Mouse (Mus musculus) liver, adult 2 months (tissue): ENCODE results near the gene Pola2. TPM values are rescaled to one million over a fixed set of nuclear protein-coding genes. Genes with fewer than 3 reads are reported as not detected.
A peak's percentile ranks its signal among the peaks of the same experiment; 100 is the strongest.

Experiments
- DNase-seq: peaks from one replicate; pipeline ENCODE4 v3.0.0-alpha.2; 2011; ENCODE audit warnings: low read depth, low spot score; ENCODE audit errors: extremely low read depth
- H3K27ac ChIP-seq: fragments of 200-500 bp; replicated peaks from 2 replicates; pipeline ENCODE4 v1.5.1; 2012; ENCODE audit warnings: low read depth, mild to moderate bottlenecking, control low read depth, inconsistent platforms, low read length; ENCODE audit not compliant: insufficient read depth
- H3K27me3 ChIP-seq: fragments of 200-500 bp; 2 replicates; pipeline ENCODE4 v1.6.1; 2012; ENCODE audit warnings: mild to moderate bottlenecking, moderate library complexity, low read length, inconsistent platforms; ENCODE audit not compliant: control insufficient read depth, insufficient read depth
- H3K36me3 ChIP-seq: fragments of 200-500 bp; 2 replicates; pipeline ENCODE4 v1.6.1; 2012; ENCODE audit warnings: low read length, inconsistent platforms; ENCODE audit not compliant: control insufficient read depth, insufficient read depth
- H3K4me1 ChIP-seq: fragments of 200-500 bp; 2 replicates; pipeline ENCODE4 v1.6.1; 2011; ENCODE audit warnings: low read length; ENCODE audit not compliant: control insufficient read depth, insufficient read depth
- H3K4me3 ChIP-seq: fragments of 200-500 bp; 2 replicates; pipeline ENCODE4 v1.5.1; 2011; ENCODE audit warnings: low read depth, mild to moderate bottlenecking, control low read depth, low read length, moderate library complexity; ENCODE audit not compliant: insufficient read depth
- H3K79me2 ChIP-seq: fragments of 200-500 bp; 2 replicates; pipeline ENCODE4 v1.6.1; 2012; ENCODE audit warnings: inconsistent platforms, mild to moderate bottlenecking, low read length, moderate library complexity; ENCODE audit not compliant: control insufficient read depth, insufficient read depth
- H3K9ac ChIP-seq: fragments of 200-500 bp; 2 replicates; pipeline ENCODE4 v1.6.1; 2012; ENCODE audit warnings: low read depth, mild to moderate bottlenecking, control low read depth, inconsistent platforms, low read length
- CTCF ChIP-seq: fragments of 200-500 bp; IDR thresholded peaks from 2 replicates; pipeline ENCODE4 v1.5.1; 2011; ENCODE audit warnings: low read depth, low read length, control low read depth
- POLR2A ChIP-seq: fragments of 200-500 bp; IDR thresholded peaks from 2 replicates; pipeline ENCODE4 v1.6.1; 2011; ENCODE audit warnings: low read length, control low read depth; ENCODE audit not compliant: insufficient read depth; ENCODE audit errors: extremely low read depth
- WGBS: fragments of 180-500 bp; shearing (Covaris S2); methylation state at CpG from one replicate; pipeline ENCODE4 v1.1.7; 2018; 5-methylcytosine and 5-hydroxymethylcytosine counted together
- polyA plus RNA-seq: library from polyadenylated mRNA; depleted of rRNA; stranded (reverse); fragments of >200 nt; gene quantifications from 2 replicates; pipeline ENCODE4 v1.2.3, GENCODE M21; 2012
- total RNA-seq: library from RNA; depleted of rRNA; stranded (reverse); fragments of >200 nt; gene quantifications from 2 replicates; pipeline ENCODE4 v1.2.3, GENCODE M21; 2014

The Pola2 gene
- total and polyA plus RNA-seq, 2 experiments = 6.7 to 14.3 TPM

DNA sequence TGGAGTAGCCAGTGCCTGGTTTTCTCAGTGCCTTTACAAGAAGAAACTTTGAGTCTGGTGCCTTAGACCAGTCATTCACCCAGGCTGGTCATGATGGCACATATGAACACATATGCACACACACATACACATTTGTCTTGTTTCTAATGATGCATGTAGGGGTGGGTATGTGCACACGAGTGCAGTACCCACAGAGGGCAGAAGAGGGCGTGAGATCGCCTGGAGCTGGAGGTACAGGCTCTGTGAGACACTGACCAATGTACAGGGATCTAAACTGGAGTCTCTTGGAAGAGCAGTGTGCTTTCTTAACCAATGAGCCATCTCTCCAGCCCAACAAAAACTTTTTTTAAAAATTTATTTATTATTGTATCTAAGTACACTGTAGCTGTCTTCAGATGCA lies 34.2 kb upstream of the Pola2 start:
- Histone ChIP-seq H3K27ac (no peak overlapping the region), H3K36me3 (peaks cover 3% of the 10 kb centered on the region; the same call in 1 of the 2 replicates), H3K27me3 (no peaks in the 10 kb centered on the region), H3K9ac (no peak overlapping the region), H3K4me3 (no peak overlapping the region), H3K79me2 (no peaks in the 10 kb centered on the region), H3K4me1 (no peaks in the 10 kb centered on the region)
- WGBS = 87% methylated on average over 3 of the region's 3 CpGs
- DNase-seq = no peak
- peak; percentile 58 for TF ChIP-seq CTCF
- TF ChIP-seq POLR2A = no peak

DNA sequence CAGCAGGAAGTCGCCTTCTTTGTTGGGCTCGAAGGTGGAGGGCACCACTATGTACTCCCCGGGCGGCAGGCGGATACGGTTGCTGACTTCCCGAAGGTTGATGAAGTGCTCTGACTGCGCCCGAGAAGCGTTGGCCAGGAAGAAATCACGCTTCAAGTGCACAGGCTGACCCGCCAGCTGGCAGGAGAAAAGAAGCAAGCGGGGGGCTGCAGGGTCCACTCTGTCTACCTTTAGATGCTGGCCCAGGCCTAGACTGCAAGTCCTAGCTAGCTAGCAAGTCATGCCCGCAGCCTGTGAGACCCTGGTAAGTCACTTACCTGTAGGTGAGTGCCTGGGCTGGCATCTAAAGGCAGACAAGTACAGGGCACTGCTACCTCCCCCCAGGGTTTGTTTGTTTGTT lies 30.7 kb upstream of the Pola2 start:
- TF ChIP-seq POLR2A (no peak), CTCF (no peak)
- Histone ChIP-seq H3K36me3 (peaks cover 3% of the 10 kb centered on the region; the same call in 1 of the 2 replicates), H3K9ac (no peak overlapping the region), H3K27me3 (no peaks in the 10 kb centered on the region), H3K79me2 (no peaks in the 10 kb centered on the region), H3K4me1 (no peaks in the 10 kb centered on the region), H3K27ac (no peak overlapping the region), H3K4me3 (no peak overlapping the region)
- DNase-seq = no peak
- 96% methylated on average over 14 of the region's 14 CpGs for WGBS

DNA sequence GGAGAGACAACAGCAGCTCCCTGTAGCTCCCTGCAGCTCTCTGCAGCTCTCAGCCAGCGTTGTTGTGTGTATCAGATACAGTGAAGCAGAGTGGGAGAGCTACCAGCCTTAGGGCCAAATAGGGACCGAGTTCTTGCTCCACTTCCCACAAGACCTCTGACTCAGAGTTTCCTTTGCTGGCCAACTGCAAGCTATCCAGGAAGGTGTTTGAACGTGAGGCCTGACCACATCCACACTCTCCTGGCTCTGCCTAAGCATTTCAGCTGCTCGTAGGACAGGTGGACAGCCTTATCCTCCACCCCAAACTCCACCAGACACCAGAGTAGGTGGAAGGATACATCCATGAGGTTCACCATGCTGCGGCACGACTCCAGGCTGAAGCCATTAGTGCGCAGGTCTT lies 28.0 kb upstream of the Pola2 start:
- no peaks in the 10 kb centered on the region for H3K27me3 ChIP-seq

DNA sequence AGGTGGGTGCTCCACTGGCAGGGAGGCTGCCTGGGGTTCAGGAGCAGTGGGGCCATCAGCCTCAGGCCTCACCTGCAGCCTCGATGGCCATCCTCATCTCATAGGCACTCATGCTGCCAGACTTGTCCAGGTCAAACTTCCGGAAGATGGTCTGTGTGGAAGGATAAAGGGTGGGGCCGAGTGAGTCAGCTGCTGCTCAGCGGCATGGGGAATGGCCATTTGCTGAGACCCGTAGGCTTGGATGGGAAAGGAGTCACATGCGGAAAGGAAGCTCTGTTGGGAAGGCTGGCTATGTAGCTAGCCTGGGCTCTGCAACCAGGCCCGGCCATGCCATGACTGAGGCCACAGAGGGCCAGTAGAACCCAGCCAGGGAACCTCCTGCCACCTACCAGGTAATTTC lies 27.5 kb upstream of the Pola2 start:
- no peak overlapping the region for H3K4me3 ChIP-seq
- H3K79me2 ChIP-seq = no peaks in the 10 kb centered on the region
- 92% methylated on average over 7 of the region's 7 CpGs for WGBS
- TF ChIP-seq CTCF = no peak
- no peak for TF ChIP-seq POLR2A
- no peak overlapping the region for H3K27ac ChIP-seq
- peaks cover 3% of the 10 kb centered on the region; the same call in 1 of the 2 replicates for H3K36me3 ChIP-seq
- no peak for DNase-seq
- H3K4me1 ChIP-seq = 0 out of 2 replicates have a peak, but pooled peaks cover 2% of the 10 kb centered on the region
- H3K27me3 ChIP-seq = no peaks in the 10 kb centered on the region
- H3K9ac ChIP-seq = no peak overlapping the region

More for the DNA sequence above, 28.0 kb upstream of the Pola2 start:
- no peak overlapping the region for H3K27ac ChIP-seq
- H3K4me3 ChIP-seq = no peak overlapping the region
- peaks cover 3% of the 10 kb centered on the region; the same call in 1 of the 2 replicates for H3K36me3 ChIP-seq
- TF ChIP-seq POLR2A = no peak
- H3K4me1 ChIP-seq = 0 out of 2 replicates have a peak, but pooled peaks cover 2% of the 10 kb centered on the region
- 90% methylated on average over 7 of the region's 7 CpGs for WGBS
- H3K9ac ChIP-seq = no peak overlapping the region
- no peak for DNase-seq
- H3K79me2 ChIP-seq = no peaks in the 10 kb centered on the region

DNA sequence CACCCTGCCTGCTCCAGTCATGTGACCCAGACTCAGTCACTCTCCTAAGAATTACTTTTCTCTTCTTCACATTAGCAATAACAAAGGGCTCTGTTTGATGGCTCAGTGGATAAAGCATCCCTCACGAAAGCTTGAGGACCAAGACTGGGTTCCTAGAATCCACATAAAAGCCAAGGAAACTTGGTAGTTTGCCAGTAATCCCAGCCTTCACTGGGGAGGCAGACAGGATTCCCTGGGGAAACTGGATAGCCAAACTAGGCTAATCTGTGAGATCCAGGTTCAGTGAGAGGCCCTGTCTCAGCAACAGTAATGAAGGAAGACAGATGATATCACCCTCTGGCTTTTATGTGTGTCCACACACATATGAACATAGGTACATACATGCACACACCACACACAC lies 26.9 kb upstream of the Pola2 start:
- no peaks in the 10 kb centered on the region for H3K27me3 ChIP-seq
- no peak overlapping the region for H3K9ac ChIP-seq
- no peak overlapping the region for H3K27ac ChIP-seq
- no peak for TF ChIP-seq CTCF
- no peak for TF ChIP-seq POLR2A
- H3K4me1 ChIP-seq = 0 out of 2 replicates have a peak, but pooled peaks cover 2% of the 10 kb centered on the region
- WGBS = 86% methylated on average over 1 of the region's 1 CpGs
- no peaks in the 10 kb centered on the region for H3K79me2 ChIP-seq
- H3K4me3 ChIP-seq = no peak overlapping the region
- H3K36me3 ChIP-seq = peaks cover 3% of the 10 kb centered on the region; the same call in 1 of the 2 replicates
- DNase-seq = no peak

GRCm38 (mm10) chr19:5990033-5990432 lies 26.0 kb upstream of the Pola2 start:
- DNase-seq = no peak
- Histone ChIP-seq H3K36me3 (peaks cover 3% of the 10 kb centered on the region; the same call in 1 of the 2 replicates), H3K9ac (no peak overlapping the region), H3K79me2 (no peaks in the 10 kb centered on the region), H3K27me3 (no peaks in the 10 kb centered on the region), H3K4me1 (0 out of 2 replicates have a peak, but pooled peaks cover 2% of the 10 kb centered on the region), H3K27ac (no peak overlapping the region), H3K4me3 (no peak overlapping the region)
- 60% methylated on average over 12 of the region's 12 CpGs for WGBS
- TF ChIP-seq CTCF (no peak), POLR2A (no peak)
